Mouse (Mus musculus): ENCODE measurements at regions not wholly inside any gene's neighbourhood (a gene's known extent, or its start where the extent isn't known, plus 50 kb on each side); places are given as distances from the start of the nearest gene placed in this dataset. TPM values are rescaled to one million over a fixed set of nuclear protein-coding genes. Genes with fewer than 3 reads are reported as not detected.

DNA sequence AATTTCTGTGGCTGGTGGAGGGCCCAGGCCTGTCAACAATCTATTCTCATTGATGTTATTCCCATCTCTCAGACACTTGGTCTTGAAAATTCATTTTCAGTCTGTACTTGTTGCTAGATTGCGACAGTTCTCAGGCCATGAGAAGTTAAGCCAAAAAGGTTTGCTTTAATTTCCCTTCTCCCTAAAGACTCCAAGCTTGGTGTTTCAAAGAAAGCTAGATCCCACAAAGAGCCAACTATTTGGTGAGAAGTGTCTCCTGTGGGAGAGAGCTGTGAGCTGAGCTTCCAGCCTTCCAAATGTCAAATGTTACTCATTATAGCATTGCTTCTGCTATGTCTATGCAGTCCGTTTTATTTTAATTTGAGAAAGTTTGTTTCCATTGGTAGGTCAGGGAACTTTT lies 169.7 kb downstream of the Snx13 start:
- Histone ChIP-seq H3K4me1 (no peaks in the 10 kb centered on the region), H3K27ac (no peak overlapping the region), H3K9me3 (no peaks in the 10 kb centered on the region), H3K4me3 (no peak overlapping the region), H3K4me2 (replicated peaks) (no peak overlapping the region), H3K27me3 (replicated peaks) (no peaks in the 10 kb centered on the region), H3K36me3 (no peaks in the 10 kb centered on the region), H3K9ac (no peak overlapping the region)
- ATAC-seq (ENCODE audit: low FRiP score, low read depth): no peak
- 89% methylated on average over 2 of the region's 2 CpGs for whole genome bisulfite sequencing

DNA sequence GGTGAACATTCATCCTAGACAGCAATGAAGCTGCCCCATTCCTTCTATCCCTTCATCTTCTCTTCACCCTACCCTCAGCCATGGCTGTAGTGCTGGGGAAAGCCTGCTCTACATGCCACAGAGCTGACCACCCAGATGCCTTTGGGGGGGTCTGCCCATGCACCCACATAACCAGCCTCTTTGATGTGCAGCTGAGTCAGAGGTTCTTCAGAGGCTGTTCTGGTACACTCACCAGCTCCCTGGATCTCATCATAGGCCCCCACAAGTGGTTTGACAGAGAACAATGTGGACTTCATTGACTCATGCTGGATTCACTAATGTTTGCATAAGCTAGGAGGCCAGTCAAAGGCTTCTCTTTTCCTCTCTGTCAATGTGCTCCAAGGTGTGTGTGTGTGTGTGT lies 162.4 kb downstream of the Snx13 start:
- H3K36me3 ChIP-seq: no peaks in the 10 kb centered on the region
- no peak overlapping the region for H3K4me3 ChIP-seq
- H3K27me3 ChIP-seq (replicated peaks): no peaks in the 10 kb centered on the region
- no peak overlapping the region for H3K9ac ChIP-seq
- no peaks in the 10 kb centered on the region for H3K4me1 ChIP-seq
- H3K9me3 ChIP-seq: no peaks in the 10 kb centered on the region
- H3K4me2 ChIP-seq (replicated peaks): no peak overlapping the region
- no peak for ATAC-seq (ENCODE audit: low FRiP score, low read depth)
- no peak overlapping the region for H3K27ac ChIP-seq

DNA sequence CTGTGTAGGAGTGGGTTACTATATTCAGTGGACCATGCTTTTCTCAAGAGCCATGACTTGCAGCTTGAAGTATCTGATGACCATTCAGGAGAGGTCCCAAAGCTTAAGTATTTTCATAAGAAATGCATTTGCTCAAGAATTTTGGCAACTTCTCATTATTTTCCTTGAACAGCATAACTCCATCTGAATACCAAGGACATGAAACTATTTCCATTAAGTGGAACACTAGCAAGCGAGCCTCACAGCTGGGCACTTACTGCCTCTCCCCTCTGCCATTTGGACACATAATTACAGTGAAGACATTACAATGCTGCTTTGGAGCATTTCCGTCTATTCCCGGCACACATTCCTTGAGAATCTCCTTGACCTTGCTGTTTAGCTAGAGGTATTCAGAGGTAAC lies 160.6 kb downstream of the Snx13 start:
- WGBS: 81% methylated on average over 3 of the region's 3 CpGs
- no peaks in the 10 kb centered on the region for H3K36me3 ChIP-seq
- no peaks in the 10 kb centered on the region for H3K9me3 ChIP-seq
- no peaks in the 10 kb centered on the region for H3K4me1 ChIP-seq
- H3K27ac ChIP-seq: no peak overlapping the region
- no peak overlapping the region for H3K4me2 ChIP-seq (replicated peaks)
- no peak overlapping the region for H3K9ac ChIP-seq
- H3K27me3 ChIP-seq (replicated peaks): no peaks in the 10 kb centered on the region
- no peak overlapping the region for H3K4me3 ChIP-seq
- no peak for ATAC-seq (ENCODE audit: low FRiP score, low read depth)

DNA sequence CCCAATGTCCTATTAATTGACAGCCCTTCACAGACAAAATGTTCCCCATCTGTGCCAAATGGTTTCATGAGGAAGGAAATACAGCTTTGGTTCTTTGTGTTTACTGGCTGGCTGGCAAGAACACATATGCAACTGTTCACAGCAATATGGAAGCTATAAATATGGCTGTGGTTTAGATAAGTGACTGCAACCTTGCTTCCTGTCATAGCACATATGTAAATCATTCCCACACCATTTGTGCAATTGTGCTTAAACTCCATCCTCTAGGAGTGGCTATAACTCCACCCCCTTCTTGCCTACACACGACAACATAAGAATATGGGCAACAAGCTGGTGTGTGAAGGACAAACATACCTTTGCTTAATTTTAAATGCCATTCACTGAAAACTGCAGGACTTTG lies 156.4 kb downstream of the Snx13 start:
- Histone ChIP-seq H3K4me2 (replicated peaks) (no peak overlapping the region), H3K9ac (no peak overlapping the region), H3K27ac (no peak overlapping the region), H3K4me1 (no peaks in the 10 kb centered on the region), H3K27me3 (replicated peaks) (no peaks in the 10 kb centered on the region), H3K36me3 (no peaks in the 10 kb centered on the region), H3K4me3 (no peak overlapping the region), H3K9me3 (no peaks in the 10 kb centered on the region)
- 86% methylated on average over 1 of the region's 1 CpGs for WGBS
- ATAC-seq (ENCODE audit: low FRiP score, low read depth): no peak

DNA sequence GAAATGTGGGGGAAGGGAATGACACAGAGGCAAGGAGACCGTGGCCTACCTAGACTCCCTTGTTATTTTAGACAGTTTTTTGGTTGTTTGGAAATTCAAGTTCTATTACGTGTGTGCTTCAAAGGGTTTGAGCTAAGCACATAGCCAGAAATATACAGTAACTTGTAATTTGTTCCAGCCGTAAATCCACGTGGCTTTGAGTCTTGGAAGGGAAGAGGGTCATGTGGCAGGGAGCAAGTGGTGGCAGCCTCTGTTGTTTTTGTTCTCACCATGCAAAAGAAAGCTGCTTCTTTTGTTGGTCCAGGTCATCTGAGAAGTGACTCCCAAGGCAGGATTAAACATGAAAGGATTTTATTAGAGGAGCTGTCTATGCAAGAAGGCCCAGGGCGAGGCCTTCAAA lies 153.1 kb downstream of the Snx13 start:
- WGBS: 50% methylated on average over 5 of the region's 5 CpGs
- Histone ChIP-seq H3K4me3 (no peak overlapping the region), H3K27me3 (replicated peaks) (no peaks in the 10 kb centered on the region)

More for the DNA sequence above, 153.1 kb downstream of the Snx13 start:
- H3K36me3 ChIP-seq: no peaks in the 10 kb centered on the region
- no peaks in the 10 kb centered on the region for H3K9me3 ChIP-seq
- no peak overlapping the region for H3K9ac ChIP-seq
- no peak overlapping the region for H3K27ac ChIP-seq
- no peak overlapping the region for H3K4me2 ChIP-seq (replicated peaks)
- no peaks in the 10 kb centered on the region for H3K4me1 ChIP-seq
- ATAC-seq (ENCODE audit: low FRiP score, low read depth): no peak

Small RNA genes in the stretch of these regions (microRNA-seq; reads per million reads assigned to microRNA genes)
- gene Gm44396: not detected

Measured in neural tube, embryonic 12.5 days (tissue).